Mouse (Mus musculus) c-Kit-positive CD71-positive TER-119-negative erythroid progenitor cells, embryonic 14.5 days (primary cell): Measurements from ENCODE around the gene Zfp524.
"Not testable (repeated sequence)": the region's sequence is repeated elsewhere in the genome, so short reads cannot be mapped to it uniquely, and the experiment has no call there.

Experiments used
- DNase-seq: peaks from one replicate; pipeline ENCODE4 v3.0.0-alpha.2; 2013; ENCODE audit warnings: low read depth

Zfp524 gene

GRCm38 (mm10) chr7:5016057-5016456 lies 1.8 kb downstream of the Zfp524 start:
- DNase-seq: no peak

GRCm38 (mm10) chr7:5016920-5017319 lies 2.7 kb downstream of the Zfp524 start:
- no peak for DNase-seq

DNA sequence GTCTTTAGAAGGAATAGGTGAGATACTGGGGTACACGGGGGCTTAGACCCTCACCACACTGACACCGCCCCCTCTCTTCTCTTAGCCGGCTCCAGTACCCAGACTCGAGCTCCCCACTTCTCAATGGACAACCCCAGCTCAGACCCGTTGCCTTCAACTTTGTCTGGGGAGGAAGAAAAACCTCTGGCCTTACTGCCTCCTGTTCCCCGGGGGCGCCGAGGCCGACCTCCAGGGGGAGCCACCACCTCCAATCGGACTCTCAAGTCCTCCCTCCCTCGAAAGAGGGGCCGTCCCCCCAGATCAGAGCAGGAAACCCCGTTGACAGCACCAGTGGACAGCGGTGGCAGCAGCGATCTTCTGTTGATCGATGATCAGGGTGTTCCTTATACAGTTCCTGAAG lies 3.1 kb downstream of the Zfp524 start:
- no peak for DNase-seq

DNA sequence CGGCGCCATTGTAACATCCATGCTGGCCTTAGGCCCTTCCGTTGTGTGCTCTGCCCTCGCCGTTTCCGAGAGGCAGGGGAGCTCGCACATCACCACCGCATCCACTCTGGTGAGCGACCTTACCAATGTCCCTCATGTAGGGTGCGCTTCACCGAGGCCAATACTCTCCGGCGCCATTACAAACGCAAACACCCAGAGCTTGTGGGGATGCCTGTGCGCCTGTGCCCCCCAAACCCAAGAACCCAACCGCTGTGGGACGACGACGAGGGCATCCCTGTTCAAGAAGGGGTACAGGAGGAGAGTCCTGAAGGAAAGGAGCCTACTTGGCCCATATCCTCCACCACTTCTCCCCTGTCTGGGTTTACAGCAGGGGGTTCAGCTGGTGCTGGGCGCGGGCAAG lies 3.7 kb downstream of the Zfp524 start:
- no peak for DNase-seq

GRCm38 (mm10) chr7:5019576-5019975 lies 5.4 kb downstream of the Zfp524 start:
- not testable (repeated sequence) for DNase-seq

- DNase-seq: peak; percentile 97
Measured at GRCm38 (mm10) chr7:5020000-5020681, 5.9 kb downstream of the Zfp524 start, which contains the start of the genes Zfp865 and Ccdc106. Zfp865 (plus strand) TSS chr7:5020376. Ccdc106 (plus strand) TSS chr7:5020553.

DNA sequence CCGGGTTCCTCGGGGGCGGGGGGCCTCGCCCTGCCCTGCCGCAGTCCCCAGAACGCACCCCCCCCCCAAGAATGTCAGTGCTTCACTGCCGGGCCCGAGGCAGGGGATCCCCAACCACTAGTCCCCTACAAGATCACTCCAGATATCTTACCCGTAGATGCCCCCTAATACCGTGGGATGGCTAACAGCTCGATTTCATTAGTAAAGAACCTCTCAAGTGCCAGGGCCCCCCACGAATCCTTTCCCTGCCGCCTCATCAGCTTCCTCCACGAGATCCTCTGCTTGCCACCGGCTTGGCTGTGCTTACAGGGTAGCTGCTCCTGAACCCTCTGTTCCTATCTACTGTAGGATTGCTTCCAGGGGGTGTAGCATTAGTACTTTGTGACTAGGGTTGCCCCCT lies 6.5 kb downstream of the Zfp524 start:
- DNase-seq: no peak

- DNase-seq: no peak
Measured at GRCm38 (mm10) chr7:5021197-5021596, 7.0 kb downstream of the Zfp524 start.

DNA sequence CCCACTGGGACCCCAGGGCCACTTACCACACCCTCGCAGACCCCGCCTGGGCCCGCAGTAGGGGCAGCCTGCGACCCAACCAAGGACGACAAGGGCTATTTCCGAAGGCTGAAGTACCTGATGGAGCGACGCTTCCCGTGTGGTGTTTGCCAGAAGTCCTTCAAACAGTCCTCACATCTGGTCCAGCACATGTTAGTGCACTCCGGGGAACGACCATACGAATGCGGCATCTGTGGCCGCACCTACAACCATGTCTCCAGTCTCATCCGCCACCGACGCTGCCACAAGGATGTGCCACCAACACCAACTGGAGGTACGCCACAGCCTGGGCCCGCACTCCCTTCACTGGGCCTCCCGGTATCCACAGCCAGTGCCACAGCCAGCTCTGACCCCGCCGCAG lies 15.3 kb downstream of the Zfp524 start:
- DNase-seq: no peak

DNA sequence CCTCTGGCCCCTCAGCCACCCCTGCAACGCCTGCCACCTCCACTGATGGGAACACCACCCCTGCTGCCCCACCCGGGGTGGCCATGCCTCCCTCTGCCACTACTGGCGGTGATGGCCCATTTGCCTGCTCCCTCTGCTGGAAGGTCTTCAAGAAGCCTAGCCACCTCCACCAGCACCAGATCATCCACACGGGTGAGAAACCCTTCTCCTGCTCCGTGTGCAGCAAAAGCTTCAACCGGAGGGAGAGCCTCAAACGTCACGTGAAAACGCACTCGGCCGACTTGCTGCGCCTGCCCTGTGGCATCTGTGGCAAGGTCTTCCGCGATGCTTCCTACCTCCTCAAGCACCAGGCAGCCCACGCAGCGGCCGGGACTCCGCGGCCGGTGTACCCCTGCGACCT lies 15.7 kb downstream of the Zfp524 start:
- DNase-seq: no peak

DNA sequence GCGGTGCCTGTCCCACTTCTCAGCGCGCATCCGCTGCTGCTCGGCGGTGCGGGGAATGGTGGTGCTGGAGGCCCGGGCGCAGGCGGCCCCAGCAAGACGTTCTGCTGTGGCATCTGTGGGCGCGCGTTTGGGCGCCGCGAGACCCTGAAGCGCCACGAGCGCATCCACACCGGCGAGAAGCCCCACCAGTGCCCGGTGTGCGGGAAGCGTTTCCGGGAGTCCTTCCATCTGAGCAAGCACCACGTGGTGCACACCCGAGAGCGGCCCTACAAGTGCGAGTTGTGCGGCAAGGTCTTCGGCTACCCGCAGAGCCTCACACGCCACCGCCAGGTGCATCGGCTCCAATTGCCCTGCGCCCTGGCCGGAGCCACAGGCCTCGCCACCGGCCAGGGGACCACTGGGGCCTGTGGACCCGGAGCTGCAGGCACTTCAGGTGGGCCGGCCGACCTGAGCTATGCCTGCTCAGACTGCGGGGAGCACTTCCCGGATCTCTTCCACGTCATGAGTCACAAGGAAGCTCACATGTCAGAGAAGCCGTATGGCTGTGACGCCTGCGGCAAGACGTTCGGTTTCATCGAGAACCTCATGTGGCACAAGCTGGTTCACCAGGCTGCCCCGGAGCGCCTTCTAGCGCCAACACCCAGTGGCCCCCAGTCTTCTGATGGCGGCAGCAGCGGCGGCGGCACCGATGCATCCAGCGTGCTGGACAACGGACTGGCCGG lies 16.5 kb downstream of the Zfp524 start:
- DNase-seq: no peak

- no peak for DNase-seq
Measured at GRCm38 (mm10) chr7:5031496-5031895, 17.3 kb downstream of the Zfp524 start.

DNA sequence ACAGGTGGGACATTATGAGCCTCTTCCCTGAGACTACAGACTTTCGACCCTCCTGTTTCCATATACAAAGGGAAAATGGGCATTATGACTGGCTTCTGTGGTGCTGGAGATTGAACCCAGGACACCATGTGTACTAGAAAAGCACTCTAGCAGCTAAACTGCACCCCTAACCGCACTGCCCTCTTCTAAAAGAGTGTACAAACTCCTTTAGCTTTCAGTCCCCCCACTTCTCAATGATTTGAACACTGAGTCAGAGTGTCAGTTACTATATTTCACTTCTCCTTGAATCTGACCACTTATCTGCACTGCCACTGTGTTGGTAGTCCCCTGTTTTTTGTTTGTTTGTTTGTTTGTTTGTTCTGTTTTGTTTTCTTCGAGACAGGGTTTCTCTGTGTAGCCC lies 19.6 kb downstream of the Zfp524 start, which contains the start of gene 4632433K11Rik:
TSS of gene 4632433K11Rik (plus strand) at position 301 of the 400 bp plus-strand sequence.
- DNase-seq: no peak

DNA sequence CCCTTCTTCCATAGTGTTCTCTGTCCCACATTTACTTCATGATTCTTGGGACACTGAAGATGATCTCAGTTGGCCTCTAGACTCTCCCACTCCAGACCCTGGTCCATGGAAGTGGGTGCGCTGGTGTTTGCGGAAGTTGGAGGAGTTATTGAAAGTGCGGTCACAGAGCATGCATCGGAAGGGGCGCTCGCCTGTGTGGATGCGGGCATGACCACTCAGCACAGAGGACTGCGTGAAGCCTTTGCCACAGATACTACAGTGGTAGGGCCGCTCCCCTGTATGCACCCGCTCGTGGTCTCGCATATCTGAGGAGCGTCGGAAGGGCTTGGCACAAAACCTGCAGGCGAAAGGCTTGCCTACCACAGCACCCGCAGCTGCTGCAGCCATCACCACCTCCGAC lies 21.4 kb downstream of the Zfp524 start:
- no peak for DNase-seq

- no peak for DNase-seq
Measured at GRCm38 (mm10) chr7:5036136-5036535, 21.9 kb downstream of the Zfp524 start.

GRCm38 (mm10) chr7:5037026-5037425 lies 22.8 kb downstream of the Zfp524 start:
- no peak for DNase-seq

- DNase-seq: no peak
Measured at GRCm38 (mm10) chr7:5037467-5037866, 23.3 kb downstream of the Zfp524 start.

GRCm38 (mm10) chr7:5038109-5038732 lies 24.0 kb downstream of the Zfp524 start, which contains the start of gene Zfp784:
Zfp784 (minus strand) TSS chr7:5038446.
- DNase-seq: peak; percentile 84

DNA sequence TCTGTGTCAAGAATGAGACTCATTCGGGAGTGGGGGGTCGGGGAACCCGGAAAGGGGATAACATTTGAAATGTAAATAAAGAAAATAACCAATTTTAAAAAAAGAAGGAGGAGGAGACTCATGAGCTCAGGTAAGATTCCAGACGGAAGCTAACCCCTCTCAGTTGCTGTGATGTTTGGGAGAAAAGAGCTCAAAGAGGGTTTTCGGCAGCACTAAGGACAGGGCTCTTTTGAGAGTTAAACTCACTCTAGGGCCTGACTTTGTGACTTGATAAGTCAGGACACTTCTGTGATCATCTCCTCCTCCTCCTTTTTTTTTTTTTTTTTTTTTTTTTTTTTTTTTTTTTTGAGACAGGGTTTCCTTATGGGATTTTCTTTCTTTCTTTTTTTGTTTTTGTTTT lies 24.7 kb downstream of the Zfp524 start:
- DNase-seq: no peak

GRCm38 (mm10) chr7:5044981-5045380 lies 30.8 kb downstream of the Zfp524 start:
- DNase-seq: no peak

DNA sequence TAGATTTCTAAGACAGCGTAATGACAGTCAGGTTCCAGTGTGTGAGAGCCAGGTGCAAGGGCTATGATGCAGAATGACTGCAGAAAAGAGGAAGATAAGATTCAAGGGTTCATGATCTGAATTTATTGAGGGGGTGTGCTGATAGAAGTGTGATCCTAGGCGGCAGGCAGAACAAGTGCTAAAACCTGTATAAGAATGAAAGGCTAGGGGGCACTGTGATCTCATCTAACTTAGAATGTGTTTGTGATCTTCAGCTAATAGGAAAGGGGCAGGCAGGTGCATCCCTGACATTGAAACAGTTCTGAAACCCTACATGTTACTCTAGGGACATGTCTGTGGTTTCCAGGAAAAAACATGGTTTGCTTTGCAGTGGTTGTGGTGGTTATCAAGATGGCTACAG lies 31.9 kb downstream of the Zfp524 start:
- no peak for DNase-seq

DNA sequence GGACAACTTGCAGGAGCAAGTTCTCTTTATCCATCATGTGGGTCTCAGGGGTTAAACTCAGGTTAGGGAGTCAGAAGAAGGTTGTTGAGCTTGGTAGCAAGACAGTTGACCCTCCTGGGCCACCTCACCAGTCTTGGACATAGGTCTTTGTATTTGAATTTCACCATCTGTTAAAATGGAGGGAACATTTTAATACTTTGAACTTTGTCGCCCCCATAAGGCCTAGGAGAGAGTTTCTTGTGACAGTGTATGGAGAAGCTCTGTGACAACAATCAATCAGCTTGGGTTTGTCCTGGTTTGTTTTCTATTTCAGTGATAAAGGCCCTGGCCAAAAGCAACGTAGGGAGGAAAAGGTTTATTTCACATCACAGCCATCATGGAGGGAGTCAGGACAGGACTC lies 33.1 kb downstream of the Zfp524 start:
- DNase-seq: no peak
